Mouse (Mus musculus) brain, adult 10 weeks (tissue): ENCODE measurements around the gene Tat. TPM values are rescaled to one million over a fixed set of nuclear protein-coding genes. Genes with fewer than 3 reads are reported as not detected.

Source experiments
- polyA plus RNA-seq: library from polyadenylated mRNA; stranded (reverse); fragments of 350-450 nt; fragmentation: Illumina TruSeq; extraction: RNeasy Lipid Tissue Mini Kit (QIAGEN cat#74804); gene quantifications from one replicate; pipeline ENCODE4 v1.2.3, GENCODE M21; 2015; ENCODE audit warnings: low read depth, low replicate concordance

Tat gene
- polyA plus RNA-seq: 0.30 TPM

GRCm38 (mm10) chr8:109990224-109990623, at the start of gene Tat:
TSS of gene Tat (plus strand) at chr8:109990437.

GRCm38 (mm10) chr8:109961693-109962367, 28.4 kb upstream of the Tat start, which contains the start of gene Marveld3:
TSS of gene Marveld3 (minus strand) at chr8:109962203.

GRCm38 (mm10) chr8:110039659-110040058, 49.4 kb downstream of the Tat start, which contains the start of gene Chst4:
TSS of gene Chst4 (minus strand) at chr8:110039740.

Other genes starting within 250 kb of the Tat start
- gene Ap1g1, start 211.9 kb upstream of the Tat start, polyA plus RNA-seq: 72.2 TPM
- 18.4 TPM for gene Phlpp2, start 121.9 kb upstream of the Tat start, polyA plus RNA-seq
- gene Marveld3, start 28.2 kb upstream of the Tat start, polyA plus RNA-seq: 0.55 TPM
- not detected for gene Chst4, start 49.3 kb downstream of the Tat start, polyA plus RNA-seq
- gene Zfp612, start 89.3 kb downstream of the Tat start, polyA plus RNA-seq: 28.6 TPM
- not detected for gene Gm21964, start 110.8 kb downstream of the Tat start, polyA plus RNA-seq
- gene Gm17720, start 112.3 kb downstream of the Tat start, polyA plus RNA-seq: not detected
- gene Calb2, start 177.8 kb downstream of the Tat start, polyA plus RNA-seq: 74.2 TPM
- gene Cmtr2, start 225.2 kb downstream of the Tat start, polyA plus RNA-seq: 6.0 TPM